Mouse (Mus musculus): ENCODE measurements around the gene 2010111I01Rik.

DNA sequence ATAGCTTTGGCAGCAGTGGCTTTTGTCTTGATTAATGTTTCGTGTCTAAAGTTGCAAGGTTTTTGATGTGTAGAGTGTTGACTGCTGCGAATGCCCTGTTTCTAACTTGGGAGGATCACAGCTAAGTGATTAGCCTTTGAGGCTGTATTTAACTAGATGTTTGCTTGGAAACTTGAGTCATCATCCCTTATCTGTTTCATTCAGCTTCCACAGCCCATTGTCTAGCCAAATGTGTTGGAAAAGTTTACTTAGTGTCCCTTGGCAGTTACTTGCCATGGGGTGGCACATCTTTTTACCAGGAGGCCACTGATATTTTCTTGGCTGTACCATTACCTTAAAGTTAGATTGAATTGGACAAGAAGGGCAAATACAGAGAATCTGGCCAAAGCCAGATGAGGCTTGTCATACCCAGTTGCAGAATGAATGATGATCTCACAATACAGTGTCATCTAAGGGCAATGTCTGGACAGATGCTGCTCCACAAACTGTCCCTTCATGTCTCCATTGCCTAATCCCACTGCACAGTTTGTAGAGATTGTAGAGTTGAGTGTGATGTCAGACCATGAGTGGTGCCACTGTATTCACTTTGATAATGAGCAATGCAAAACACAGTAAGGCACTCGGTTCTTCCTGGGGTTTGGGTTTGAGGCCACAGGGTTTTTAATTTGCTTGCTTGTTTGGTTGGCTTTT is 152.9 kb downstream of the 2010111I01Rik start:
- TF ChIP-seq POLR2A (IDR thresholded peaks at IDR 0.05; ENCODE audit: insufficient read depth, low read depth, low read length) = no peak
- no peak for TF ChIP-seq CTCF (IDR thresholded peaks at IDR 0.05; ENCODE audit: insufficient read depth, low read depth, low read length)
